Mouse (Mus musculus): Measurements from ENCODE around the gene Slc12a9. TPM values are rescaled to one million over a fixed set of nuclear protein-coding genes. Genes with fewer than 3 reads are reported as not detected.

Gene Slc12a9
- 9.7 and 10.2 TPM in 2 replicates for polyA plus RNA-seq (2014; fragmentation: Nextera tagmentation; extraction: Ambion mirVana)

DNA sequence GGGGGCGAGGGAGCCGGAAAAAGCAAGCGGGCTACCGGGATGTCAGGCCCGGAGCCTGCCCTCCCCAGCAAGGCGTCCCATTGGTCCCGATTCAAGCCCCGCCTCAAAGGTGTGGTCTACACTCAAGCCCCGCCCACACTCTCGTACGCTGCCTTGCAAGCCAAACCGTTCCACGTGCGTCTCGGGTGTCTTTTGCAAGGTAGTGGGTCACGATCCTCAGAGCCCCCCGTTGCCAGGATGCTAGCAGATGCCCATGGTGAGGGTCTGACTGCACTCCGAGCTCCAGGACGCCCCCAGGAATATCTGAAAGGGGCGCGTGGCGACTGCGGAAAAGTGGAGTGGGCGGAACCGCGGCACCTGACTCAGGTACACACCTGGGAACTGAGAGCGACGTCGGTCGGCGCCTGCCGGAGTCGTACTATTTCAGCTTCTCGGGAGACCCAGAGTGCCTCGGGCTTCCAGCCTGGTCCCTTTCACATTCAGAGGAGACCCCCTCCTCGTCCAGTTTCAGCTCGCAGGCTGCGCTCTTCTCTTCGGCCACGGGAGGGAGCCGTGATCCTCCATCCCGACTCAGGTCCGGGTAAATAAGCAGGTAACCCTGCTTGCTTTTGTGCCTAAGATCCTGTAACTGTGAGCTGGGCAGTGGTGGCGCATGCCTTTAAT is at the start of gene Slc12a9:
Gene Slc12a9 (minus strand): TSS at position 86 of the 663 bp plus-strand sequence.
- Histone ChIP-seq H3K4me2 (peak within 1 kb of the TSS; percentile 97), H3K36me3 (ENCODE audit: insufficient read depth) (0 out of 2 replicates have a peak, but pooled peaks cover 4% of the 10 kb centered on the region), H3K4me3 (ENCODE audit: low read depth, low read length) (peak within 1 kb of the TSS; percentile 55), H3K27ac (ENCODE audit: low read depth) (peak within 1 kb of the TSS; percentile 58), H3K4me1 (ENCODE audit: insufficient read depth) (peaks cover under 1% of the 10 kb centered on the region; the same call in 1 of the 2 replicates), H3K27me3 (ENCODE audit: insufficient read depth, low read length) (no peaks in the 10 kb centered on the region), H3K9me3 (ENCODE audit: low read depth, low read length) (no peaks in the 10 kb centered on the region), H3K9ac (peak within 1 kb of the TSS; percentile 56)
- peak; percentile 90 for ATAC-seq (ENCODE audit: insufficient read depth)
- WGBS = under 1% methylated on average over 44 of the region's 44 CpGs
- DNase-seq = peak; percentile 99
- TF ChIP-seq CTCF (IDR thresholded peaks at IDR 0.05; ENCODE audit: low read depth) = peak; percentile 88

- Histone ChIP-seq H3K27me3 (ENCODE audit: insufficient read depth, low read length) (no peaks in the 10 kb centered on the region), H3K9me3 (ENCODE audit: low read depth, low read length) (no peaks in the 10 kb centered on the region), H3K4me2 (no peak overlapping the region), H3K4me3 (ENCODE audit: low read depth, low read length) (no peak overlapping the region), H3K27ac (ENCODE audit: low read depth) (no peak overlapping the region), H3K9ac (no peak overlapping the region), H3K4me1 (ENCODE audit: insufficient read depth) (peaks cover 3% of the 10 kb centered on the region; the same call in 1 of the 2 replicates), H3K36me3 (ENCODE audit: insufficient read depth) (no peaks in the 10 kb centered on the region)
- ATAC-seq (ENCODE audit: insufficient read depth) = no peak
- WGBS = 40% methylated on average over 4 of the region's 4 CpGs
- peak; percentile 89 for DNase-seq
- TF ChIP-seq CTCF (IDR thresholded peaks at IDR 0.05; ENCODE audit: low read depth) = peak; percentile 84
Measured at GRCm38 (mm10) chr5:137381152-137381551, 47.8 kb upstream of the Slc12a9 start.

DNA sequence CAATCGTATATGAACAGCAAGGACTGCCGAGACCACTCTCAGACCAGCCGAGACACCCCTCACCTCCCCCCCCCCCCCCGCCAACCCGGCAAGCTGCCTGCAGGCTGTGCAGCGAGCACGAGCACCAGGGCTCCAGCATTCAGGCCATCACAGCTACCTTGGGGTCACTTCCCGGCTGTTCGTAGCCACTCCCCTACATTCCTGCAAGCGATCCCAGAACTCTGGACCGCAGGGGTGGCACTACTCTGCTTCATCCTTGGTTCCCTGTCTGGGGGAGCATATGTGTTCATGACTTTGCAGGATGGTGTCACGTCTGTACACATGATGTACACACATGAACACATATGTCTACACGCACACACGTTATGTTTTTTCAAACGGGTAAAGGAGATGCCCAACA is 44.2 kb upstream of the Slc12a9 start:
- Histone ChIP-seq H3K4me1 (ENCODE audit: insufficient read depth) (peaks cover 3% of the 10 kb centered on the region; the same call in 1 of the 2 replicates), H3K36me3 (ENCODE audit: insufficient read depth) (peaks cover 31% of the 10 kb centered on the region), H3K27me3 (ENCODE audit: insufficient read depth, low read length) (no peaks in the 10 kb centered on the region), H3K9me3 (ENCODE audit: low read depth, low read length) (no peaks in the 10 kb centered on the region), H3K4me2 (peak overlapping the region; percentile 46; the same call in 1 of the 2 replicates), H3K27ac (ENCODE audit: low read depth) (no peak overlapping the region), H3K9ac (no peak overlapping the region; the same call in 1 of the 2 replicates), H3K4me3 (ENCODE audit: low read depth, low read length) (peak overlapping the region; percentile 12; the same call in 1 of the 2 replicates)
- no peak for ATAC-seq (ENCODE audit: insufficient read depth)
- WGBS = 20% methylated on average over 12 of the region's 15 CpGs
- no peak for TF ChIP-seq CTCF (IDR thresholded peaks at IDR 0.05; ENCODE audit: low read depth)
- peak; percentile 50 for DNase-seq

GRCm38 (mm10) chr5:137377176-137377575 is 43.8 kb upstream of the Slc12a9 start:
- Histone ChIP-seq H3K4me3 (ENCODE audit: low read depth, low read length) (peak overlapping the region; percentile 12; the same call in 1 of the 2 replicates), H3K9ac (peak overlapping the region; percentile 34; the same call in 1 of the 2 replicates)
- WGBS = 20% methylated on average over 11 of the region's 11 CpGs

GRCm38 (mm10) chr5:137376722-137377121 is 43.3 kb upstream of the Slc12a9 start:
- 49% methylated on average over 9 of the region's 9 CpGs for WGBS
- H3K9me3 ChIP-seq (ENCODE audit: low read depth, low read length) = no peaks in the 10 kb centered on the region
- no peak overlapping the region; the same call in 1 of the 2 replicates for H3K4me2 ChIP-seq
- H3K27me3 ChIP-seq (ENCODE audit: insufficient read depth, low read length) = no peaks in the 10 kb centered on the region
- peak; percentile 62 for DNase-seq
- H3K9ac ChIP-seq = no peak overlapping the region
- H3K27ac ChIP-seq (ENCODE audit: low read depth) = peak overlapping the region; percentile 24; the same call in 1 of the 2 replicates
- TF ChIP-seq CTCF (IDR thresholded peaks at IDR 0.05; ENCODE audit: low read depth) = no peak
- H3K4me1 ChIP-seq (ENCODE audit: insufficient read depth) = peaks cover 3% of the 10 kb centered on the region; the same call in 1 of the 2 replicates
- H3K4me3 ChIP-seq (ENCODE audit: low read depth, low read length) = no peak overlapping the region
- peaks cover 40% of the 10 kb centered on the region for H3K36me3 ChIP-seq (ENCODE audit: insufficient read depth)
- peak; percentile 20; the same call in 1 of the 2 replicates for ATAC-seq (ENCODE audit: insufficient read depth)

More at GRCm38 (mm10) chr5:137377176-137377575, 43.8 kb upstream of the Slc12a9 start:
- Histone ChIP-seq H3K27ac (ENCODE audit: low read depth) (0 out of 2 replicates have a peak overlapping the region, but pooled peaks have one; percentile 42), H3K36me3 (ENCODE audit: insufficient read depth) (peaks cover 35% of the 10 kb centered on the region), H3K27me3 (ENCODE audit: insufficient read depth, low read length) (no peaks in the 10 kb centered on the region), H3K4me1 (ENCODE audit: insufficient read depth) (peaks cover 3% of the 10 kb centered on the region; the same call in 1 of the 2 replicates), H3K4me2 (peak overlapping the region; percentile 46; the same call in 1 of the 2 replicates), H3K9me3 (ENCODE audit: low read depth, low read length) (no peaks in the 10 kb centered on the region)
- ATAC-seq (ENCODE audit: insufficient read depth) (peak; percentile 18; the same call in 1 of the 2 replicates), DNase-seq (peak; percentile 61)
- no peak for TF ChIP-seq CTCF (IDR thresholded peaks at IDR 0.05; ENCODE audit: low read depth)

DNA sequence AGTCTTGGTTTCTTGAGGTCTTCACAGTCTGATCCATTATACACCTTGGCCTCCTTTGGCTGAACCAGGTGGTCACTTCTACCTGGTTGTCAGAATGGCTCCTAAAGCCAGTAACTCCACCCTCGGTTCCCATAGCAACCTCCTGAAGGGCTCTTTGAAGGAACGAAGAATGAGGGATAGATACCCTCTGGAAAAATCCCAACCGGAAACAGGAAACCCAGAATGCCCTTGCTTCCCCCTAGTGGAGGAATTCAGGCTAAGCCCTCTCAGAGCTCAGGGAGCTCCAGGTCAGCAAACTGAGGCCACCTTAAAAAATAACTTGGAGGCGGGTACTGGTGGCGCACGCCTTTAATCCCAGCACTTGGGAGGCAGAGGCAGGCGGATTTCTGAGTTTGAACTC is 42.8 kb upstream of the Slc12a9 start:
- H3K27ac ChIP-seq (ENCODE audit: low read depth) = no peak overlapping the region
- ATAC-seq (ENCODE audit: insufficient read depth) = peak; percentile 2; the same call in 1 of the 2 replicates
- H3K4me1 ChIP-seq (ENCODE audit: insufficient read depth) = peaks cover 3% of the 10 kb centered on the region; the same call in 1 of the 2 replicates
- peak; percentile 82 for DNase-seq
- peak; percentile 70 for TF ChIP-seq CTCF (IDR thresholded peaks at IDR 0.05; ENCODE audit: low read depth)
- H3K4me2 ChIP-seq = no peak overlapping the region
- H3K27me3 ChIP-seq (ENCODE audit: insufficient read depth, low read length) = no peaks in the 10 kb centered on the region
- peaks cover 45% of the 10 kb centered on the region for H3K36me3 ChIP-seq (ENCODE audit: insufficient read depth)
- H3K4me3 ChIP-seq (ENCODE audit: low read depth, low read length) = no peak overlapping the region
- H3K9ac ChIP-seq = no peak overlapping the region
- 39% methylated on average over 7 of the region's 7 CpGs for WGBS
- H3K9me3 ChIP-seq (ENCODE audit: low read depth, low read length) = no peaks in the 10 kb centered on the region

GRCm38 (mm10) chr5:137375627-137376026 is 42.2 kb upstream of the Slc12a9 start:
- Histone ChIP-seq H3K9me3 (ENCODE audit: low read depth, low read length) (no peaks in the 10 kb centered on the region), H3K4me2 (no peak overlapping the region), H3K27me3 (ENCODE audit: insufficient read depth, low read length) (no peaks in the 10 kb centered on the region), H3K27ac (ENCODE audit: low read depth) (peak overlapping the region; percentile 74), H3K4me1 (ENCODE audit: insufficient read depth) (peaks cover 3% of the 10 kb centered on the region; the same call in 1 of the 2 replicates), H3K9ac (no peak overlapping the region), H3K4me3 (ENCODE audit: low read depth, low read length) (no peak overlapping the region), H3K36me3 (ENCODE audit: insufficient read depth) (peaks cover 51% of the 10 kb centered on the region)
- TF ChIP-seq CTCF (IDR thresholded peaks at IDR 0.05; ENCODE audit: low read depth) = no peak
- ATAC-seq (ENCODE audit: insufficient read depth) = peak; percentile 18; the same call in 1 of the 2 replicates
- WGBS = 39% methylated on average over 2 of the region's 2 CpGs
- DNase-seq = peak; percentile 64
